Mouse (Mus musculus) stomach, embryonic 14.5 days (tissue): ENCODE data around the gene Itga5. TPM values are rescaled to one million over a fixed set of nuclear protein-coding genes. Genes with fewer than 3 reads are reported as not detected.

Source experiments
- ATAC-seq: fragments of 200-750 bp; cut with Nextera tagmentation; 2 replicates; pipeline ENCODE4 v1.8.0; 2017; ENCODE audit warnings: low read depth, moderate TSS enrichment; ENCODE audit not compliant: insufficient number of reproducible peaks, insufficient read depth, low FRiP score
- H3K27ac ChIP-seq: fragments of 300-500 bp; sonication (generic); 2 replicates; pipeline ENCODE4 v1.5.1; 2014; ENCODE audit warnings: mild to moderate bottlenecking, low read length, moderate library complexity, mixed read lengths
- H3K27me3 ChIP-seq: fragments of 300-500 bp; sonication (generic); 2 replicates; pipeline ENCODE4 v1.6.1; 2014; ENCODE audit warnings: low read length, control low read depth, mixed read lengths; ENCODE audit not compliant: control insufficient read depth, insufficient read depth
- H3K36me3 ChIP-seq: fragments of 300-500 bp; sonication (generic); 2 replicates; pipeline ENCODE4 v1.6.1; 2014; ENCODE audit warnings: mild to moderate bottlenecking, control low read depth, low read length, moderate library complexity, mixed read lengths; ENCODE audit not compliant: control insufficient read depth, insufficient read depth
- H3K4me1 ChIP-seq: fragments of 300-500 bp; sonication (generic); 2 replicates; pipeline ENCODE4 v1.6.1; 2014; ENCODE audit warnings: low read length, control low read depth, mixed read lengths; ENCODE audit not compliant: control insufficient read depth, insufficient read depth
- H3K4me2 ChIP-seq: fragments of 300-500 bp; sonication (generic); replicated peaks from 2 replicates; pipeline ENCODE4 v1.6.1; 2014; ENCODE audit warnings: low read depth, low read length, control low read depth
- H3K4me3 ChIP-seq: fragments of 300-500 bp; sonication (generic); 2 replicates; pipeline ENCODE4 v1.5.1; 2014; ENCODE audit warnings: low read depth, low read length, control low read depth
- H3K9ac ChIP-seq: fragments of 300-500 bp; sonication (generic); replicated peaks from 2 replicates; pipeline ENCODE4 v1.6.1; 2014; ENCODE audit warnings: low read depth, mild to moderate bottlenecking, control low read depth, low read length, moderate library complexity, mixed read lengths
- H3K9me3 ChIP-seq: fragments of 300-500 bp; sonication (generic); 2 replicates; pipeline ENCODE4 v1.6.1; 2016; ENCODE audit warnings: low read depth, low read length, control low read depth; ENCODE audit not compliant: control insufficient read depth
- WGBS: fragments of 180-500 bp; shearing (Covaris S2); extraction: QIAGEN DNeasy Blood & Tissue Kit; methylation state at CpG from one replicate; pipeline ENCODE4 v1.1.7; 2014; 5-methylcytosine and 5-hydroxymethylcytosine counted together
- polyA plus RNA-seq: library from polyadenylated mRNA; unstranded; fragments of >200 nt; fragmentation: Nextera tagmentation; extraction: Ambion mirVana; gene quantifications from 2 replicates; pipeline ENCODE4 v1.2.1, GENCODE M21; 2014

Itga5 gene
- polyA plus RNA-seq, 1 experiment from 2014 or later, result 67.5 TPM

DNA sequence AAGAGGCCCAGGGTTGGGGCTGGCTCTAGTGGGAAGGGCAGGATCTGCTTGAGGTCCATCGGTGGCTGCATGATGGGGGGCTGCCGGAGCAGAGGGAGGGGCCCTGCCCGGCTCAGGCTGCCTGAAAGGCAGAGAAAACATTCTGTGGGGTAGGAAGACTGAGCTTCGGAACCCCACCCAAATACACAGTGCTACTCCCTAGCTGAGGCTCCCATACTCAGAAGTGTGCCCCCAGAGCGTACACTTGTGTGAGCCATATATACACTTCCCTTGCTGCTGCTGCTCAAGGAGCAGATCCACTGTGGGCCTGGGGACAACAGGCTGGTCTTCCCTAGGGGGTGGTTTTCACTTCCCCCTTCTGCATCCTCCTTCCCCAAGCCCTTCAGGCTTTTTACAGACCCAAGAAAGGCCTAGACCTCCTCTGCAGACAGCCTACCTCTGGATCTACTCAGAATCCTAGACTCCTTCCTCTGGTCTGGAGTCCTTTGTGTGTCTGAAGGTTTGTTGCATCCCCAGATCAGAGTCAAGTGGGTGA lies 33.4 kb downstream of the Itga5 start:
- H3K4me1 ChIP-seq, result 0 out of 2 replicates have a peak, but pooled peaks cover 11% of the 10 kb centered on the region
- H3K4me2 ChIP-seq, result no peak overlapping the region
- H3K27me3 ChIP-seq, result no peaks in the 10 kb centered on the region
- H3K9me3 ChIP-seq, result no peaks in the 10 kb centered on the region
- no peak for ATAC-seq
- no peak overlapping the region for H3K9ac ChIP-seq
- H3K4me3 ChIP-seq, result no peak overlapping the region
- no peaks in the 10 kb centered on the region for H3K36me3 ChIP-seq
- H3K27ac ChIP-seq, result no peak overlapping the region
- WGBS, result 55% methylated on average over 5 of the region's 5 CpGs

- H3K27ac ChIP-seq, result peak overlapping the region; percentile 62; the same call in 1 of the 2 replicates
- peak overlapping the region; percentile 86 for H3K4me2 ChIP-seq
- under 1% methylated on average over 38 of the region's 40 CpGs for WGBS
- peak; percentile 95 for ATAC-seq
- H3K36me3 ChIP-seq, result no peaks in the 10 kb centered on the region
- peaks cover 15% of the 10 kb centered on the region; the same call in 1 of the 2 replicates for H3K4me1 ChIP-seq
- no peaks in the 10 kb centered on the region for H3K9me3 ChIP-seq
- H3K4me3 ChIP-seq, result peak overlapping the region; percentile 61
- peak overlapping the region; percentile 73 for H3K9ac ChIP-seq
- no peaks in the 10 kb centered on the region for H3K27me3 ChIP-seq
Observed at GRCm38 (mm10) chr15:103323455-103324247, 42.9 kb downstream of the Itga5 start.

GRCm38 (mm10) chr15:103323070-103323454 lies 43.5 kb downstream of the Itga5 start:
- no peaks in the 10 kb centered on the region for H3K9me3 ChIP-seq
- H3K4me1 ChIP-seq, result peaks cover 15% of the 10 kb centered on the region; the same call in 1 of the 2 replicates
- H3K4me3 ChIP-seq, result peak overlapping the region; percentile 61
- 2% methylated on average over 17 of the region's 26 CpGs for WGBS
- no peaks in the 10 kb centered on the region for H3K36me3 ChIP-seq
- no peak overlapping the region for H3K27ac ChIP-seq
- peak overlapping the region; percentile 86 for H3K4me2 ChIP-seq
- H3K27me3 ChIP-seq, result no peaks in the 10 kb centered on the region
- peak; percentile 59; the same call in 1 of the 2 replicates for ATAC-seq
- peak overlapping the region; percentile 73 for H3K9ac ChIP-seq

- 38% methylated on average over 4 of the region's 4 CpGs for WGBS
- H3K27ac ChIP-seq, result no peak overlapping the region
- no peaks in the 10 kb centered on the region for H3K27me3 ChIP-seq
- H3K4me2 ChIP-seq, result peak overlapping the region; percentile 86
- peaks cover 6% of the 10 kb centered on the region; the same call in 1 of the 2 replicates for H3K36me3 ChIP-seq
- no peaks in the 10 kb centered on the region for H3K9me3 ChIP-seq
- H3K4me1 ChIP-seq, result peaks cover 15% of the 10 kb centered on the region; the same call in 1 of the 2 replicates
- no peak for ATAC-seq
- H3K9ac ChIP-seq, result no peak overlapping the region
- H3K4me3 ChIP-seq, result peak overlapping the region; percentile 61
Observed at GRCm38 (mm10) chr15:103322396-103322795, 44.2 kb downstream of the Itga5 start.

DNA sequence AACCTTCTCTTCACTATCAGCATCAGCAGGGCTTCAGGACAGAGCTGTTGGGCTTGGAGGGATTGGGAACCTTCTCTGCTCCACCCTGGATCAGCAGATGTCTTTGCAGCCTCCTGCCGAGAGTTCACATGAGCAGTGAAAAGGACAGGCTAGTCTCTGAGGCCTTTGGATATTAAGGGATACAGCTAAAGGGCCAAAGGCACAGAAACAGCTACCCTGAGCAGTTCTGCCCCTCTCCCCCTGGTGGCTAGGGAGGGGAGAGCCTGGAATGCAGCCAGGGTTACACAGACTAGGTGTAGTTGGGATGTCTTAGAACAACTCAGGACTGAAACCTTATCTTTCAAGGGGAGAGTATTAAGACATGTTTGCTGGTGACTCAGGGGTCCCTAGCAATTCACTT lies 45.5 kb downstream of the Itga5 start:
- Histone ChIP-seq H3K4me3 (no peak overlapping the region), H3K27me3 (no peaks in the 10 kb centered on the region), H3K9me3 (no peaks in the 10 kb centered on the region), H3K4me1 (peaks cover 19% of the 10 kb centered on the region; the same call in 1 of the 2 replicates), H3K4me2 (no peak overlapping the region), H3K9ac (no peak overlapping the region), H3K27ac (no peak overlapping the region), H3K36me3 (peaks cover 10% of the 10 kb centered on the region; the same call in 1 of the 2 replicates)
- no peak for ATAC-seq
- 67% methylated on average over 1 of the region's 1 CpGs for WGBS

DNA sequence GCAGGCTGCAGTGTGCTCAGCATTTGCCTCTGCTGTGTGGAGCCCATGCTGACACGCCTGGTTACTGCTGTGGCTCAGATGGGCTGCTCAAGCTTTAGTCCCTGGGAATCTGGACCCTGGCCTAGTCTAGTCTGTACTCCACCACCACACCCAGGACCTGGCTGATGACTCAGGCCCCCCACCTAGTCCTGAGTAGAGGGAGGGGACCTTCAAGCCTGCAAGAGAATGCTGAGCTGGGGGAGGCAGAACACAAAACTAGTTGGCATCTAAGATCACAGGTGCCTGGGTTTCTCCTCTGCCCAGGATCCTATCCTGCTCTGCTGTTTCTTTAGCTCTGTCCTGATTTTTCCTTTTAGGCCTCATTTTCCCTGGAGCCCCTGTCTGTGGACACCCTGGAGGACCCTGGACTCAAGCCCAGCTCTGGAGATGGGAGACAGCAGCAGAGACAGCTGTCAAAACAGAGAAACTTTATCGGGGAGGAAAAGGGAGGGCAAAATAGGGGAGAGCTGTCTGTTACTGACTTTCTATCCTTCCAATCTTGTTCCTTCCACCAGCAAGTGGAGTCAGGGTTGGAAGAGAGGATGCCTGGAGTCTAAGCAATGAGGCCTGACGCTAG lies 48.3 kb downstream of the Itga5 start:
- H3K27me3 ChIP-seq, result no peaks in the 10 kb centered on the region
- H3K9me3 ChIP-seq, result no peaks in the 10 kb centered on the region
- H3K27ac ChIP-seq, result no peak overlapping the region
- H3K4me2 ChIP-seq, result no peak overlapping the region
- H3K36me3 ChIP-seq, result peaks cover 10% of the 10 kb centered on the region; the same call in 1 of the 2 replicates
- ATAC-seq, result no peak
- WGBS, result 65% methylated on average over 3 of the region's 3 CpGs
- H3K4me1 ChIP-seq, result peaks cover 34% of the 10 kb centered on the region; the same call in 1 of the 2 replicates
- H3K4me3 ChIP-seq, result no peak overlapping the region
- no peak overlapping the region for H3K9ac ChIP-seq

GRCm38 (mm10) chr15:103317731-103318130 lies 48.8 kb downstream of the Itga5 start:
- H3K27ac ChIP-seq, result no peak overlapping the region
- no peak overlapping the region for H3K4me3 ChIP-seq
- H3K9me3 ChIP-seq, result no peaks in the 10 kb centered on the region
- H3K4me2 ChIP-seq, result no peak overlapping the region
- H3K9ac ChIP-seq, result no peak overlapping the region
- no peaks in the 10 kb centered on the region for H3K27me3 ChIP-seq
- WGBS, result 90% methylated on average over 8 of the region's 8 CpGs
- peaks cover 10% of the 10 kb centered on the region; the same call in 1 of the 2 replicates for H3K36me3 ChIP-seq
- H3K4me1 ChIP-seq, result peaks cover 31% of the 10 kb centered on the region; the same call in 1 of the 2 replicates
- ATAC-seq, result no peak

DNA sequence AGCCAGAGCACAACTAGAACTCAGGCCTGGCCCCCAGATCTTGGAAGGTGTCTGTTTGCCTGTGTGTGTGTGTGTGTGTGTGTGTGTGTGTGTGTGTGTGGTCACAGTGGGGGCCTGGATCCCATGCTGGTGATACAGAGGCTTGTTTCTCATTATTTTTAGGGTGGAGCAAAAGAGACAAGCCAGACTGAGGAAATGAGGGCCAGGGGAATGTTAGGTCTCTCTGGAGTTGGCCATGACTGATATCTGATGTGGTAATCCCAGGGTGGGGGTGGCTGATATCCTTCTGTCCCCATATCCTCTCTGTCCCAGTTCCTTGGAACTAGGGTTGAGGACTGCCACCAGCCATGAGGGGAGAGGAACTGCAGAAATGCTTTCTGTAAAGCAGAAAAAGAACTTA lies 49.4 kb downstream of the Itga5 start:
- Histone ChIP-seq H3K9me3 (no peaks in the 10 kb centered on the region), H3K27me3 (no peaks in the 10 kb centered on the region), H3K4me1 (peaks cover 25% of the 10 kb centered on the region; the same call in 1 of the 2 replicates), H3K4me2 (no peak overlapping the region), H3K9ac (no peak overlapping the region), H3K4me3 (no peak overlapping the region), H3K36me3 (peaks cover 10% of the 10 kb centered on the region; the same call in 1 of the 2 replicates), H3K27ac (no peak overlapping the region)
- no peak for ATAC-seq
